Mouse (Mus musculus): ENCODE measurements around the gene Dbh.

DNA sequence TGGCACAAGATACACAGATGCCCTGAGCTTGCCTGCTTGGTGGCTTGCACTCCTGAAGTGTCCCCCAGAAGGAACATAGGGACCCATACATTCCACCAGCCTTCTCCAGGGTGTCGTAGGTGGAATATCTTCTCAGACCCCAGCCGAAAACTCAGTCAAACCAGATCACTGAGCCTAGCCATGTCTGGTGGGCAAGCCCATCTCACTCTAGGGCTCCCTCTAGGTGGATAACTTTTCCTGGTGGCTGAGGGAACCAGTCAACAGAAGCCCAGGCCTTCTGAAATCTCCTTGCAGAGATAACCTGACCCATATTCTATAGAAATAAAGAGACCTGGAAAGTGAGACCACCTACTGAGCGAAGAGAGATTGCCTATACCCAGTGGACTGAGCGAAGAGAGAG, 41.9 kb upstream of the Dbh start:
- TF ChIP-seq EP300 (IDR thresholded peaks at IDR 0.05) (no peak), CTCF (IDR thresholded peaks at IDR 0.05) (peak; percentile 30)
